Mouse (Mus musculus) heart, embryonic 13.5 days (tissue): Measurements from ENCODE around the gene Meaf6. TPM values are rescaled to one million over a fixed set of nuclear protein-coding genes. Genes with fewer than 3 reads are reported as not detected.
A peak's percentile ranks its signal among the peaks of the same experiment; 100 is the strongest.

Experiments
- ATAC-seq: fragments of 200-750 bp; cut with Nextera tagmentation; 2 replicates; pipeline ENCODE4 v1.8.0; 2017; ENCODE audit warnings: moderate TSS enrichment; ENCODE audit not compliant: insufficient number of reproducible peaks, low FRiP score, low TSS enrichment; ENCODE audit errors: extremely low read depth
- H3K27ac ChIP-seq: fragments of 300-500 bp; sonication (generic); replicated peaks from 2 replicates; pipeline ENCODE4 v1.5.1; 2015; ENCODE audit warnings: moderate library complexity, mild to moderate bottlenecking, inconsistent platforms
- H3K27me3 ChIP-seq: fragments of 300-500 bp; sonication (generic); replicated peaks from 2 replicates; pipeline ENCODE4 v1.6.1; 2015; ENCODE audit warnings: mild to moderate bottlenecking, inconsistent platforms
- H3K36me3 ChIP-seq: fragments of 300-500 bp; sonication (generic); 2 replicates; pipeline ENCODE4 v1.6.1; 2015; ENCODE audit warnings: mild to moderate bottlenecking, inconsistent platforms
- H3K4me1 ChIP-seq: fragments of 300-500 bp; sonication (generic); 2 replicates; pipeline ENCODE4 v1.6.1; 2015; ENCODE audit warnings: inconsistent platforms
- H3K4me2 ChIP-seq: fragments of 300-500 bp; sonication (generic); 2 replicates; pipeline ENCODE4 v1.6.1; 2015; ENCODE audit warnings: inconsistent platforms, mild to moderate bottlenecking, moderate library complexity
- H3K4me3 ChIP-seq: fragments of 300-500 bp; sonication (generic); 2 replicates; pipeline ENCODE4 v1.5.1; 2015; ENCODE audit warnings: moderate library complexity, mild to moderate bottlenecking, inconsistent platforms
- H3K9ac ChIP-seq: fragments of 300-500 bp; sonication (generic); 2 replicates; pipeline ENCODE4 v1.6.1; 2015; ENCODE audit warnings: inconsistent platforms, mild to moderate bottlenecking, moderate library complexity
- H3K9me3 ChIP-seq: fragments of 300-500 bp; sonication (generic); 2 replicates; pipeline ENCODE4 v1.6.1; 2016; ENCODE audit warnings: inconsistent platforms
- WGBS: fragments of 180-500 bp; shearing (Covaris S2); methylation state at CpG from one replicate; pipeline ENCODE4 v1.1.7; 2015; ENCODE audit warnings: mixed read lengths; 5-methylcytosine and 5-hydroxymethylcytosine counted together
- polyA plus RNA-seq: library from polyadenylated mRNA; unstranded; fragments of >200 nt; fragmentation: Nextera tagmentation; extraction: Ambion mirVana; gene quantifications from 2 replicates; pipeline ENCODE4 v1.2.1, GENCODE M21; 2015

Gene Meaf6
- polyA plus RNA-seq, 1 experiment from 2014 or later, result 42.6 TPM

DNA sequence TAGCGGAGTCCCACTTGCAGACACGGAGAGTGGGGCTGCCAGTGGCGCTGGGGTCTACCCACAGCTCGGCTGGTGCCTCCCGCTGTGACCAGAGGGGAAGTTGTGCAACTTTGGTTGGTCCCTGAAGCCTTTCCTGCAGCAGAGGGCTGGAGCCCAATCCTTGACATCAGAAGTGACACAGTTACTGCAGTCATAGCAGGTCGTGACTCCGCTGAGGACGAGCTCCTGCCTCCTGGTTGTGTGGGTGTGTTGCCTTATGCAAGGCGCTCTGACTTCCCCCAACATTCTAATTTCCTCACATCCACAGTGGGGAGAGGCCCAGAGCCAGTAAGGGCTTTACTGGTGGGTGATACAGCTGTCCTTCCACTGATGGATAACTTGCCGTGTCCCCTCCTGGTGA is 60.3 kb downstream of the Meaf6 start:
- Histone ChIP-seq H3K4me2 (no peak overlapping the region), H3K4me3 (no peak overlapping the region), H3K27ac (no peak overlapping the region), H3K9ac (no peak overlapping the region), H3K36me3 (no peaks in the 10 kb centered on the region), H3K27me3 (peaks cover 51% of the 10 kb centered on the region), H3K4me1 (no peaks in the 10 kb centered on the region), H3K9me3 (no peaks in the 10 kb centered on the region)
- 18% methylated on average over 10 of the region's 10 CpGs for WGBS
- no peak for ATAC-seq

DNA sequence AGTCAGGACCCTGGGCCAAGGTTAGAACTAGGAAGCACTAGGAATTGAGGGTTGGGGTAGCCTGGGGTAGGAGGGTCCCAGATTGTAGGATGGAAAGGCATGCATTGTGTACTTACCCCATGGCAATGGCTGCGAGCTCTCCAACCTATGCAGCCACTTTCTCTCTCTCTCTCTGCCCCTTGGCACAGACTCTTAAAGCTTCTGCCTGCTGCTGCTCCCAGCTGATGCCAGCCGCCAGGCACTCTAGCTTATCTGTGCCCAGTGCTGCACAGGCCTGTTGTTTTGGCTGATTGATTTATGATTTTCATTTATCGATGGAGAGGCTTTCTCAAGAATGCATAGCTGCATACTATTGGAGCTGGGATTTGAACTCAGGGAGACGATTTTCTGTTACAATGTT is 63.0 kb downstream of the Meaf6 start:
- no peak overlapping the region for H3K9ac ChIP-seq
- H3K9me3 ChIP-seq, result no peaks in the 10 kb centered on the region
- no peak for ATAC-seq
- no peak overlapping the region for H3K4me2 ChIP-seq
- peaks cover 62% of the 10 kb centered on the region for H3K27me3 ChIP-seq
- no peaks in the 10 kb centered on the region for H3K4me1 ChIP-seq
- WGBS, result 77% methylated on average over 4 of the region's 4 CpGs
- no peak overlapping the region for H3K4me3 ChIP-seq
- no peak overlapping the region for H3K27ac ChIP-seq
- no peaks in the 10 kb centered on the region for H3K36me3 ChIP-seq

DNA sequence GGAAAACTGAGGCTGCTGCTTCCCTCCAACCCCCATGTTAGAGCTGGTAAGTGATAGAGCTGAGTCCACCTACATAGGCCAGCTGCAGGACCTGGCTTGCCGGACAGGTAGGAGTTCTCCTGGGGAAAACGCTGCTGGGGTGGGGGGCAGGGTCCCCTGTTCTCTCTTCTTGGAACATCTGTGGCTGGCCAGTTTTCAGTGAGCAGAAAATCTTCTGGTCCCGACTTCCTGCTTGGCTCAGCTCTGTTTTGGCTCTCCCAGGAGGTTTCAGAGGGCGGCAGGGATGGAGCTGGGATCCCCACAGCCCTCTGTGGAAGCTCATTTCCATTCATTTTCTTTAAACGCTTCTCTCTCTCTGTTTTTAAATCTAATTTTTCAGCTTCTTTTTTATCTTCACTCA is 64.5 kb downstream of the Meaf6 start:
- Histone ChIP-seq H3K9me3 (no peaks in the 10 kb centered on the region), H3K9ac (no peak overlapping the region), H3K27me3 (peaks cover 47% of the 10 kb centered on the region), H3K27ac (no peak overlapping the region), H3K36me3 (no peaks in the 10 kb centered on the region), H3K4me2 (no peak overlapping the region), H3K4me3 (no peak overlapping the region), H3K4me1 (no peaks in the 10 kb centered on the region)
- no peak for ATAC-seq
- WGBS, result 37% methylated on average over 5 of the region's 5 CpGs

- Histone ChIP-seq H3K4me2 (no peak overlapping the region), H3K36me3 (no peaks in the 10 kb centered on the region), H3K4me3 (no peak overlapping the region), H3K27me3 (peaks cover 28% of the 10 kb centered on the region), H3K27ac (no peak overlapping the region), H3K4me1 (no peaks in the 10 kb centered on the region), H3K9me3 (no peaks in the 10 kb centered on the region), H3K9ac (no peak overlapping the region)
- ATAC-seq, result no peak
- 75% methylated on average over 6 of the region's 6 CpGs for WGBS
Measured at GRCm38 (mm10) chr4:125152469-125152868, 67.5 kb downstream of the Meaf6 start.

GRCm38 (mm10) chr4:125153659-125154241 is 68.8 kb downstream of the Meaf6 start:
- peaks cover 32% of the 10 kb centered on the region for H3K27me3 ChIP-seq
- H3K4me3 ChIP-seq, result no peak overlapping the region
- no peak overlapping the region for H3K4me2 ChIP-seq
- H3K27ac ChIP-seq, result no peak overlapping the region
- WGBS, result 53% methylated on average over 4 of the region's 4 CpGs
- no peaks in the 10 kb centered on the region for H3K36me3 ChIP-seq
- no peaks in the 10 kb centered on the region for H3K4me1 ChIP-seq
- no peak for ATAC-seq
- H3K9me3 ChIP-seq, result no peaks in the 10 kb centered on the region
- no peak overlapping the region for H3K9ac ChIP-seq

- H3K4me3 ChIP-seq, result no peak overlapping the region
Measured at GRCm38 (mm10) chr4:125155646-125156045, 70.7 kb downstream of the Meaf6 start.

DNA sequence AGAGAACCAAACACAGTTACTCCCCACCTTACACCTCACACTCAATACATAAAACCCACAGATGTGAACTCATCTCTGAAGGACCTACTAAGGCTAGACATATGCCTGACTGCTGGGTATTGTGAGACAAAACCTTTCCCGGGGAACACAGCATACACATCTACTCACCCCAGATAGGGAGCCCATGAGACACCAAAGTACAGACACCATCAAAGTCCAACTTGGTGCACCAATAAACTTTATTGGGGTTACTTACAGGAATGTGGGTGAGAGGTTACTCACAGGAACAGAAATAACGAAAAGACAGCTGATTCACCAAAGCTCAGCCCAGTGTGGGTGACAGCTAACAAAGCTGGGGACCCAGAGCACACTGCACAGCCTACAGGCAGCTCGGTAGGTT is 72.4 kb downstream of the Meaf6 start:
- no peak overlapping the region for H3K9ac ChIP-seq
- no peaks in the 10 kb centered on the region for H3K9me3 ChIP-seq
- no peaks in the 10 kb centered on the region for H3K4me1 ChIP-seq
- no peak overlapping the region for H3K4me3 ChIP-seq
- H3K4me2 ChIP-seq, result no peak overlapping the region
- WGBS, result 72% methylated on average over 3 of the region's 3 CpGs
- H3K27me3 ChIP-seq, result peaks cover 32% of the 10 kb centered on the region
- no peak overlapping the region for H3K27ac ChIP-seq
- ATAC-seq, result no peak
- H3K36me3 ChIP-seq, result no peaks in the 10 kb centered on the region

More at GRCm38 (mm10) chr4:125155646-125156045, 70.7 kb downstream of the Meaf6 start:
- Histone ChIP-seq H3K9ac (no peak overlapping the region), H3K36me3 (no peaks in the 10 kb centered on the region), H3K9me3 (no peaks in the 10 kb centered on the region), H3K27me3 (peaks cover 30% of the 10 kb centered on the region), H3K27ac (no peak overlapping the region), H3K4me1 (no peaks in the 10 kb centered on the region), H3K4me2 (no peak overlapping the region)
- WGBS, result 82% methylated on average over 5 of the region's 5 CpGs
- no peak for ATAC-seq

DNA sequence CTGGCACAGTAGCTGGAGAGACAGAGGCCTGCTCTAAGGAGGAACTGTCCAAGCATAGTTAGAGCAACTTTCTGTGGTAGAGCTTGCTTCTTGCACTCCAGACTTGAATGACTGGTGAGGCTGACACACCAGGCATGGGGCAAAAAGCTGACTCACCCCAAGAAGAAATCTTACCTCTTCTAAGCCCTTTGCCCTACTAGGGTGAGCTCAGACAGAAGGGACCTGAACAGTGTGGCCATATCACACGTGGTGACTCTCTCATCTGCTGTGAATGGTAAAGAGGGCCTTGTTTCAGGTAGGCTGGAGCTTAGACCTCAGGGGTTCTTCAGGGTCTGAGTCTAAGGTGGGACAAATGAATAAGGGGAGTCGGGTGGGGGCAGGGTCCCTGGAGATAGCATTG is 73.1 kb downstream of the Meaf6 start:
- Histone ChIP-seq H3K9ac (no peak overlapping the region), H3K4me2 (no peak overlapping the region), H3K4me1 (no peaks in the 10 kb centered on the region), H3K9me3 (no peaks in the 10 kb centered on the region), H3K27me3 (peaks cover 38% of the 10 kb centered on the region), H3K27ac (no peak overlapping the region), H3K4me3 (no peak overlapping the region), H3K36me3 (no peaks in the 10 kb centered on the region)
- 71% methylated on average over 2 of the region's 2 CpGs for WGBS
- no peak for ATAC-seq

- WGBS, result 50% methylated on average over 20 of the region's 20 CpGs
- Histone ChIP-seq H3K4me3 (no peak overlapping the region), H3K36me3 (no peaks in the 10 kb centered on the region), H3K4me2 (no peak overlapping the region), H3K9ac (no peak overlapping the region), H3K9me3 (no peaks in the 10 kb centered on the region), H3K27ac (no peak overlapping the region), H3K27me3 (peaks cover 44% of the 10 kb centered on the region), H3K4me1 (no peaks in the 10 kb centered on the region)
- no peak for ATAC-seq
Measured at GRCm38 (mm10) chr4:125158581-125159317, 73.8 kb downstream of the Meaf6 start.

DNA sequence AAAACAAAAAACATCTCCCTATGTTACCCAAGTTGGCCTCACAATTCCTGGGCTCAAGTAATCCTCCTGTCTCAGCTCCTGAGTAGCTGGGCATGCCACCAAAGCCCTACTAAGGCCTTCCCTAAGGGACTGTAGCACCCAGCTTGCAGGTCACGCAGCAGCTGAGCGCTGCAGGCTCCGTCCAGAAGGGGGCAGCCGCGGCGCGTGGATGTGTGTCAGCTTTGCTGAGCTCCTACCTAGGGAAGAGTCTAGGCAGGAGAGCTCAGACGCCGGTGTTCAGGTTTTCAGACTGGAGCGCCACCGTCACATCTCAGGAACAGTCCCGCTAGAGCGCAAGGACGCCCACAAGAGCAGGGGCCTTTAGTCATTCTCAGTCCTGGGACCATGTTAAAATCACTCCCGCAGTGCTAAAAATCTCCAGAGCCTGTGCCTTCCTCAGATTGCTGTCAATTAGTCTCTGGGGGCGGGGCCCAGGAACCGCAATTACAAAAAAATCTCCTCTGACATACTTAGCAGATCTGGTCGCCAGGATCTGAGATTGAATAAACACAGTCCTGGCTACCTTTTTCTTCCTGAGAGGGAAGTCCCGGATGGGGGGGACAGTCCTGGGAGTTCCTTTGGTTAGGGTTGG is 75.5 kb downstream of the Meaf6 start:
- WGBS, result 7% methylated on average over 19 of the region's 19 CpGs
- H3K4me2 ChIP-seq, result peak overlapping the region; percentile 54
- no peak overlapping the region for H3K9ac ChIP-seq
- no peak overlapping the region for H3K27ac ChIP-seq
- H3K4me3 ChIP-seq, result no peak overlapping the region
- no peaks in the 10 kb centered on the region for H3K9me3 ChIP-seq
- peaks cover 49% of the 10 kb centered on the region for H3K27me3 ChIP-seq
- no peaks in the 10 kb centered on the region for H3K36me3 ChIP-seq
- ATAC-seq, result no peak
- no peaks in the 10 kb centered on the region for H3K4me1 ChIP-seq

GRCm38 (mm10) chr4:125160951-125161331 is 76.0 kb downstream of the Meaf6 start:
- no peak for ATAC-seq
- H3K4me1 ChIP-seq, result no peaks in the 10 kb centered on the region

GRCm38 (mm10) chr4:125161392-125161791 is 76.5 kb downstream of the Meaf6 start:
- H3K9ac ChIP-seq, result no peak overlapping the region
- no peak overlapping the region for H3K4me2 ChIP-seq
- no peak for ATAC-seq
- H3K9me3 ChIP-seq, result no peaks in the 10 kb centered on the region
- H3K27ac ChIP-seq, result no peak overlapping the region
- H3K4me3 ChIP-seq, result no peak overlapping the region
- 48% methylated on average over 8 of the region's 8 CpGs for WGBS
- peaks cover 49% of the 10 kb centered on the region for H3K27me3 ChIP-seq
- H3K4me1 ChIP-seq, result no peaks in the 10 kb centered on the region
- no peaks in the 10 kb centered on the region for H3K36me3 ChIP-seq

More at GRCm38 (mm10) chr4:125160951-125161331, 76.0 kb downstream of the Meaf6 start:
- no peaks in the 10 kb centered on the region for H3K36me3 ChIP-seq
- H3K27me3 ChIP-seq, result peaks cover 49% of the 10 kb centered on the region
- no peaks in the 10 kb centered on the region for H3K9me3 ChIP-seq
- H3K4me3 ChIP-seq, result no peak overlapping the region
- 68% methylated on average over 10 of the region's 10 CpGs for WGBS
- no peak overlapping the region for H3K4me2 ChIP-seq
- H3K27ac ChIP-seq, result no peak overlapping the region
- no peak overlapping the region for H3K9ac ChIP-seq
